Mouse (Mus musculus) heart, adult 18-20 months (tissue): ENCODE results near the gene Clstn3. TPM values are rescaled to one million over a fixed set of nuclear protein-coding genes. Genes with fewer than 3 reads are reported as not detected.
A peak's percentile ranks its signal among the peaks of the same experiment; 100 is the strongest.
"Not testable (repeated sequence)": the region's sequence is repeated elsewhere in the genome, so short reads cannot be mapped to it uniquely, and the experiment has no call there.

Source experiments
- DNase-seq, 2 experiments: peaks; one replicate each; pipeline ENCODE4 v3.0.0; 2021 to 2022; ENCODE audit warnings: mixed read lengths in 1 of 2
- long read RNA-seq, 2 experiments: library from polyadenylated mRNA; stranded (forward); transcript quantifications; one replicate each; pipeline ENCODE4 v2.0.0; 2021
- total RNA-seq, 2 experiments: library from RNA; stranded (reverse); gene quantifications; 2 replicates each; pipeline ENCODE4 v1.2.3; 2021

The Clstn3 gene
- 1 to 10 TPM in 1 of 2 experiments, under 1 TPM in 1; 0.30 to 8.2 TPM for total RNA-seq
- long read RNA-seq, experiment 1, result 0 reads
- long read RNA-seq, experiment 2, partial matches to known transcripts, result 0 of 3 reads
- long read RNA-seq, experiment 2, other reads (novel, unspliced or antisense), result 3 of 3 reads

DNA sequence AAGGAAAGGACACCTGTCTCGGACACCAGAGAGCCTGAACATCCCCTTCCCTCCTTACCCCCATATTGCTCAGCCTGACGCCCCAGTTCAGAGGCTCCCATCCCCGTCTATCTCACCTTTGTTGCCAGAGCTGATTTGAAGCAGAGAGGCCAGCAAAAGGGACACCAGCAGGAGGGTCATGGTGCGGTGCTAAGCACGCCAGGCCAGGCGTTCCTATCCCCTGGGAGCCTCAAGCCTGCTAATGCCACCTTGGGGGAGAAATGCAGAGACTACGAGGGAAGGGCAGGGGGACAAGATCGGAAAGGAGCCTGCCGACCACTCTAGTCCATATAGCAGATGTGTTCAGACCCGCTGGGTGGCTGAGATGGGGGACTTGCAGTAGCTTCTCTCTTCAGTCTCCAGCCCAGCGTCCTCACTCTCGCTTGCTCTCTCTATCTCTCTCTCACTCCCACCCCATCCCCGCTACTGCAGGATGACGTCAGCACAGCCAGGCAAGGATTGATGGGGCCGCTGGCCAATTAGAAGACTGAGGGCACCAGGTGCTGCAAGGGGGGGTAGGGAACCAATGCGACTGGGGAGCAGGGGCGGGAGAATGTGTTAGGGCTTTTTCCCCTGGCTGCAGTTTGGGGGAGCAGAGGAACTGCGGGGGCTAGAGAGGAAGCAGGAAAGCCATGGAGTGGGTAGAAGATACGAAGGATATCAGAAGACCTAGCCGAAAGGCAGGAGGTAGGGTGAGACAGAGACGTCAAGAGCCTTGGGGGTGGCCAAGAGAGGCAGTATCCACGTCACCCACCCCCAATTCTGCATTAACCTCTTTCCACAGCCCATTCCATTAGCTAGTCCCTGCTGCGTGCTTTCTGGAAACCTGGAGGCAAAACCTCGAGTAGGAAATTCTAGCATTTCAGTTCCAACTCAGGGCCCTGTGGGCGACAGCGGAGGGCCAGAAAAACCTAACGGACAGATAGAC is at the start of gene Clstn3:
Gene Clstn3, minus strand, starts transcription at position 490 of the 967 bp plus-strand sequence.
- DNase-seq, result peak; percentile 66 to 71

DNA sequence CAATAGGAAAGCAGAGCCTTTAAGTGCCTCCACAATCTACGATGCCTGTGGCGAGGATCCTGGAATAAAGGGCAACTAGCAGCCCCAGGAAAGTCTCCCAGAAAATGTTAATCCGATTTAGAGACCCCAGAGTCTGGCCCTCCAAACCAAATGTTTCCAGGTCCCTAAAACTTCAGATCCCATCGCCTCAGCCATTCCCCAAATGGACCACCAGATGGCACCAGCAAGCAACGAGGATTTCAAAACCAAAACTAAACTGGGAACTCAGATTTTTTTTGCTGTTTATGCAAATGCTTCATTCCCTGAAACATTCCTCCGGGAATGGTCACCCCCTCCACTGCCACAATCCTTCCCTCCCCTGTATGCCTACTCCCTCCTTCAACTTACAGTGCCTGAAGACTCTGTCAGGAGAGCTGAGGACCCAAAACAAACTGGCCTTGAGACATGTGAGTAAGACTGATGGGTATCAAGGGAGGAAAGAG is 47.8 kb upstream of the Clstn3 start, which contains the start of gene C1ra:
Gene C1ra, plus strand, starts transcription at position 51 of the 482 bp plus-strand sequence.
- peak; percentile 67 to 87 for DNase-seq

DNA sequence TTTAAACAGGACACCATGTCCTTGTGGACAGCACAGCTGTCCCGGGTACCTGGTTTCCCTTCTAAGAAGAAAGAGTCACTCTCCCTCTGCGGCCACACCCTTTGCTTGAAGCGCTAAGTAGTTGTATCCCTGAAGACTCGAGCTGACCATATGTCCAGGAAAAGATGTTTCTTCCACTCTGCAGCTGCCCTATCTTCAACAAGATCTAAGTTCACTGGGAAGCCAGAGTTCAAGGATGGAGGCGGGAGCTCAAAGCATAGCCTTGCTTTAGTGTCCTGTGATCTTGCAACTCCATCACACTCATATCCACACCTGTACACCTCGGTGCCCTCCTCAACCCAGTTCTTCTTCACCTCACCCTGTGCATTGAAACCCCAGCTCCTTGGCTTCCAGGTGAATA is 47.3 kb upstream of the Clstn3 start:
- no peak for DNase-seq

DNA sequence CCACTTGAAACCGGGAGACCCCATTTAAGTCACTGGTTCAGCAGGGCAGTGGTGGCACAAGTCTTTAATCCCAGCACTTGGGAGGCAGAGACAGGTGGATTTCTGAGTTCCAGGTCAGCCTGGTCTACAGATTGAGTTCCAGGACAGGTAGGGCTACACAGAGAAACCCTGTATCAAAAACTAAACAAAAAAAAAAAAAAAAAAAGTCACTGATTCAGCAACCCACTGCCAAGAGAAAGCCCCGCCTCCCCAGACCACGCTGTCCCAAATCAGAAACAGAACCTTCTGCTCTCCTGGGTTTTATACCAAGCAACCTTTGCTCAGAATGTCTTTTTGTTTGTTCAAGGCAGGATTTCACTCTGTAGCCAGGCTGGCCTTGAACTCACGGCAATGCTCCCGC is 44.6 kb upstream of the Clstn3 start:
- DNase-seq, result not testable (repeated sequence)

DNA sequence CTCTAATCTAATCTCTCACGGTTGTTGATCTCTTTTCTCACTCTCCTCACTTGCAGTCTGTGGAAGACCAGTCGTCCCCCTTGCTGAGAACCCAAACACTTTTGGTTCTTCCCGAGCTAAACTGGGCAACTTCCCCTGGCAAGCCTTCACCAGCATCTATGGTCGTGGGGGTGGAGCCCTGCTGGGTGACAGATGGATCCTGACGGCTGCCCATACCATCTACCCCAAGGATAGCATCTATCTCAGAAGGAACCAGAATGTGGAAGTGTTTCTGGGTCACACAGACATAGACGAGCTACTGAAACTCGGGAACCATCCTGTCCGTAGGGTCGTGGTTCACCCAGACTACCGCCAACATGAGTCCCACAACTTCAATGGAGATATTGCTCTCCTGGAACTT is 43.7 kb upstream of the Clstn3 start:
- no peak for DNase-seq

DNA sequence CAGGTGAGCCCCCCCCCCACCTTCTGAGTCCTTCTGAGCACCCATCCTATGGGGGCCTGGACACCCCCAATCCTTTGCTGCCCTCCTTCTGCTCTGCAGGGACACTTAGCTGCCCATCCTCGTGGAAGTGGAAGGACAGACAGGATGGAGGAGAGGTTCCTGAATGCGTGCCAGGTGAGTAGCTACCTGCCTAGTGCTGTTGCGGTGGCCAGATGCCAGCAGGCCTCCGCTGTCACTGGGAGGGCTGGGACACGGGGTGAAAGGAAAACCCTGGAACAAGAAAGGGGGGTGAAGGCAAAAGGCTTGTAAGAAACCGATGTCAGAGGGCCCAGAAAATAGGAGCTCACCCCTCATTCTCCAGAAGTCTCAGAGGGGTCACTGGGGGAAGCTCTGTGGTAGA is 42.4 kb upstream of the Clstn3 start:
- no peak for DNase-seq

DNA sequence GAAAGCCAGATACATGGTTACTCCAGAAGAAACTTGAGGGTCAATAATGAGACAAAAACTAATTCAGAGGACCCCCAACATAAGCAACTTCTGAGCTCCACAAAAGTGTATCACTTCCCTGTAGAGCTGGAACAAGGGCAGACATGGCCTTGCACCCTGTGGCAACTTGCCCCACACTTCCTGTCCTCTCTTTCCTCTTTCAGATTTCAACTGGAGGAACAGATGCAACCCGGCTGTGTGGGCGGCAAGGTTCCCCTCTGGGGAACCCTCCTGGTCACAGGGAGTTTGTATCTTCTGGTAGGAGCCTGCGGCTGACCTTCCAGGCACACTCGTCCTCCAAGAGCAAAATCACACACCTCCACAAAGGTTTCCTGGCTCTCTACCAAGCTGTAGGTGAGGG is 40.4 kb upstream of the Clstn3 start:
- peak; percentile 22 to 62 for DNase-seq

DNA sequence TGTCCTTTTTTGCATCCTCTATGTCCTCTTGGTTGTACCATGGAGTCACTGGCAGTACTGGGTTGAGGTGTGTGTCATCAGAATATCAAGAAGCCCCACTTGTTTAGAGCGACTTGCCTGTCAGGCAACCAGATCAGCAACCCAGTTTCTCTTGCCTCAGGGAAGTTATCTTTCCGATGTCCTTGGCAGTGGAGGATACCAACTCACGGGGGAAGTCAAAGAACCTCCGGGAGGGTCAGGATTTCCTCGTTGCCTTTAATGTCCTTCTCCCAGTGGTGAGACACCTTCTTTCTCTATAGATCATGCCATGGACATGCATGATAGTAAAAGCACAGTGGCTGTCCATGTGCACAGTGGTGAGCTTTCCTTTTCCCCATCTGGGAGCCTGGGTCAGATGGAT is 37.4 kb upstream of the Clstn3 start:
- no peak for DNase-seq

DNA sequence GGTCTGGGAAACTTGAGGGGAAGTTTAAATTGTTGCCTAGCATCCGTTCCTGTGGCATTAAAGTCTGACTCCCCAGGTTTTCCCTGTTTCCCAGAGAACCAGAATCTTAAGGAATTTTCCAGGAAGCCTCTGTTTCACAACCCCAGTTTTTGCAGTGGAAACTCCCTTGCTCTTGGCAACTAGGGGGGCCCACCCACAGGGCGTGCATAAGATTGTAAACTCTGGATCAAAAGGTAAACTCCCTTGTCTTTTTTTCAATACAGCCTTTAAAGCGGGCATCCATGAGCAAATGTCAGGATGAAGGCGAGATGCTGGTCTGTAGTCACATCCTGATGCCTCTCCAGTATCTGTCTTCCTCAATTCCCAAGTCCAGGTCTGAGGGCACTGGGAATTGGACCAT is 36.9 kb upstream of the Clstn3 start:
- peak; percentile 38 to 43 for DNase-seq

DNA sequence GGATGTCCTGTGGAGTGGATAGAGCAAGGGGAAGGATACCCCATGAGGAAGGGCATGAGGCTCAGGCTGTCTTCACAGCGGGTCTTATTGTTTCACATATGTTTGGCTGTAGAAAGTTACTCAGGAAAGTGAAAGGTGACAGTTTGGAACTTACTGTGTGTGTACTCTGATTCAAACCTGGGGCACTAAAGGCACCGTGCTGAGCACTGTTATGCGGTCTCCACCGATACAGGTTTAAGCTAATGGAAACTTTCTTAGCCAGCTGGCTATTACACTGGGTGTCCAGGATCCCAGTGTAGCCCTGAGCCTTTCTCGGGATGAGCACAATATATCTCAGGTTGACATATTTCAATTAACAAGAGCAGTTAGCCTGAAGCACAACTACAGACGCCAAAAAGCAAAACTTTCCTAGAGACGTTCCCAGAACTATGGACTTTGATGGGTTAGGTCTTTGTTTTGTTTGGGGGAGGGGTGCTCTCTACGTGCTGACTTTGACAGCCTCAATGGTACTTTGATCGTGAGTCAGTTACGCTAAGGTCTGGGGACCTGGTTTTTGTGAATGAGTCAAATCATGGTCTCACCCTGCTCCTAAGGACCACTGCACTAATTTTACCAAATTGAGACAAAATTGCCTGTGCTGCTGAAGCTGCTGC is 35.4 kb upstream of the Clstn3 start:
- no peak for DNase-seq

DNA sequence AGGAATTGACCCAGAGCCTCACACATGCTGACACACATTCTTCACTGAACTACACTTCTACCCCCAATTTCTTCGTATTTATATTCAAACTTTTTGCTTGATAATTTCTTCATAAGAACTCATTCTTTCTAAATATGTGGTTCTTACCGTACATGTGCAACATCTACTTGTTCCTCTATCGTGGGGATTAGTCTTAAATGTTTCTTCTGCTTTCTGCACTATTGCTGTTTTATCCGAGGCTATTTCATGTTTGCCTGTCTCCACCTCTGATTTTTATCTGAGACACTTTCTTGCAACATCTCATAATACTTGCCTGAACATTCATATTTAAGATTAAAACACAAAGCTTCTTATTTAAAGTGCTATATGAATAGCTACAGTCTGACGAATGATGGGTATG is 31.5 kb upstream of the Clstn3 start:
- DNase-seq, result no peak

DNA sequence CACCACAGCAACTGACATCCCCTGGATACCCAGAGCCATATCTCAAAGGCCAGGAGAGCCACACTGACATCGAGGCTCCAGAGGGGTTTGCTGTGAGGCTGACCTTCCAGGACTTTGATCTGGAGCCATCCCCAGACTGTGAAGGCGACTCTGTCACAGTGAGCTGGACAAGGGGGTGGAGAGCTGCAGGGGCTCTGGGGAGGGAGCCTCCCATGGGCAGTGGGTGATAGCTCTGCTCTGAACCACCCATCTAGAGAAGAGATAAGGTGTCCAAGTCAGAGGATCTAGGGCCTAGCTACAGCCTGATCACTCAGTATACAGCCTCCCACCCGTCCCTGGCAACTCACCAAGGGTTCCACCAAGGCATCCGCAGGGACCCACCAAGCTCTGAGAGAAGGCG is 29.3 kb upstream of the Clstn3 start:
- DNase-seq, result peak; percentile 36 to 37

DNA sequence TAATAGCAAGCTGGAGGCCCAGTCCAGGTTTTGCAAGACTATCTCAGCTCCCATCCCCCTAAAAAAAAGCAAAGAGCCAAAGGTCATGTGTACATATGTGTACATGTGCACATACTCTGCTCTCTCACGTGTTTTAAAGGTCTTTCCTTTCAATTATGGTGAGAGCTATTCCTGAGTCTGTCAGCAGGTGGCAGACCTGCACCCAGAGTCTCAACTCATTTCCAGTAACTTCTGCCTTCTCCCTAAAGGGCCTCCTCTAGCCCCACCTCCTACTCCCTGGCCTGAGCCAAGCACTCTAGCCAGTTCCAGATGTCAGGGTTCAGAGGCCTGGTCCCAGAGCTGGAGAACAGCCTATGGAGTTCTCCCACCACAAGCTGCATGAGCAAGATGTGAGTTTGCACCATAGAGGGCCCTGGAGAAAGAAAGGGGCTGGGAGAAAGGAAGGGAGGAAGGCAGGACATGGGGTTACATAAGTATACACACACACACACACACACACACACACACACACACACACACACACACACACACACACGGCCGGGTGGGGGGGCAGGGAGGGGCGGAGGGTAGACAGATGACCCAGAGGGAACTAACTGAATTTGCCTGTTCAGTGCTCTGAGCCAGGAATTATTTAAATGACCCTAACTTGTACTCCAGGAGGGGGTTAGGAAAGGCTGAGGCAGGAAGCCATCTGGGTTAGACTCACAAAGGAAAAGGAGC is 28.4 kb upstream of the Clstn3 start, which contains the start of gene C1rl:
Gene C1rl, plus strand, starts transcription at position 272 of the 720 bp plus-strand sequence.
- peak; percentile 92 to 94 for DNase-seq

DNA sequence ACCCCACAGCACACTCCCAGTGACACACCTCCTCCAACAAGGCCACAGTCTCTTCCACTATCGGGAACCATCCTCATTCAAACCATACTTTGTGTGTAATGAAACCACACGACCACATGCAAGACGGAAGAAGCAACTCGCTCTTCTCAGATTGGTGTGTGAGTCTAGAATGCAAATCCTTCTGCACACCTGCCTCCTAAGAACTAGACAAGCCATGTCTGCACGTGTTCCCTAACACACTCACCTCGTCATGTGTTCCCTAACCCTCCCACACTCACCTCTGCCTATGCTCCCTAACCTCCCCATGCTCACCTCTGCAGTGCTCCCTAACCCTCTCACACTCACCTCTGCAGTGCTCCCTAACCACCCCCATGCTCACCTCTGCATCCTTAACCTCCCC is 26.8 kb upstream of the Clstn3 start:
- DNase-seq, result no peak

DNA sequence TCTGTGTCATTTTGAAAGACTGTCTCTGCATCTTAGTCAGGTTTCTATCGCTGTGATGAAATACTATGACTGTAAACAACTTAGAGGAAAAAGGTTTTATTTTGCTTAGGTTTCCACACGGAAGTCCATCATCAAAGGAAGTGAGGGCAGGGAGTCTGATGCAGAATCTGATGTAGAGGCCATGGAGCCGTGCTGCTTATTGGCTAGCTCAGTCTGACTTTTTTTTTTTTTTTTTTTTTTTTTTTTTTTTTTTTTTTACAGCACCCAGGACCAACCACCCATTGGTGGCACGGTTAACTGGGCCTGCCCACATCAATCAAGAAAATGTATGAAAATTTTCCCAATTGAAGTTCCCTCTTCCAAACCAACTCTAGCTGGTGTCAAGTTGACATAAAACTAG is 24.4 kb upstream of the Clstn3 start:
- DNase-seq, result no peak

DNA sequence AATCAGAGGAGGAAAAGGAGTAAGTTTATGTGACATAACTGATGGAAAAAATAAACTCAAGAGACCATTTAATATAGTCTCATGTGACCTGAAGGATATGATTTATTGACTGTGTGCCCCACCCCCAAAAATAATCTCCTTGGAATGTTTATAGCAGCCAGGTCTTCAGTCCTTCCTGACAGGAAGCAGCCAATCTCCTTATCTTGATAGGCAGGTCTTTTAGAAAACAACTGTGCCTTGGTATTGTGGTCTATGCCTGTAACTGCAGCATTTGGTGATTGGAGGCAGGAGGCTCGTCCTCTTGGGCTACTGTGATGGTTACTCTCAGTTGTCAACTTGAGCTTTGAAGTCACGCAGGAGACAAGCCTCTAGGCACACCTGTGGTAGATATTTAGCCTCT is 22.9 kb upstream of the Clstn3 start:
- DNase-seq, result no peak

DNA sequence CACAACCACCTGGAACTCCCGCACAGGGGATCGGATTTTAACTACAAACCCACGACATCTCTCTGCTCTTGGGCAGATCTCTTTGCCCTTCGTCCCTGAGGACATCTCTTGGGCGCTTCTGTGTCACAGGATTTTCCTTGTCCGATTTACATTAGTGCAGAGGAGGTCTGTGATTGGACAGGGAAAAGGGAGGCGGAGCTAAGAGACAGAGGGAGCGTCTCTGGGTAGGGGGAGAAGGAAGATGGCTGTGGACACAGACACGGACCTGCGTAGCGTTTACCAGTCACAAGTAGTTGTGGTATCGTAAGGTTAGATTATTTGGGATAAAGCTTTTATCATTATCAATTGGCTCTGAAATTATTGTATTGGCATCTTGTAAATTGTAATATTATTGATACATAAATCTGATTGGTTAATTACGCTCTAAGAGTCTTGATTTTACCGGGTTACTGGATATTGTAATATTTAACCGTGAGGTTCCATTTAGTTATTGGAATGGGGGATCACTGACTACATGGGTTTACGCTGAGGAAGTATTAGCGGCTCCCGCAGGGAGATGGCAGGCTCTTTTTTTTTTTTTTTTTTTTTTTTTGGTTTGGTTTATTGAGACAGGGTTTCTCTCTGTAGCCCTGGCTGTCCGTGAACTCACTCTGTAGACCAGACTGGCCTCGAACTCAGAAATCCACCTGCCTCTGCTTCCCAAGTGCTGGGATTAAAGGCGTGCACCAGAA is 21.0 kb upstream of the Clstn3 start:
- no peak for DNase-seq

DNA sequence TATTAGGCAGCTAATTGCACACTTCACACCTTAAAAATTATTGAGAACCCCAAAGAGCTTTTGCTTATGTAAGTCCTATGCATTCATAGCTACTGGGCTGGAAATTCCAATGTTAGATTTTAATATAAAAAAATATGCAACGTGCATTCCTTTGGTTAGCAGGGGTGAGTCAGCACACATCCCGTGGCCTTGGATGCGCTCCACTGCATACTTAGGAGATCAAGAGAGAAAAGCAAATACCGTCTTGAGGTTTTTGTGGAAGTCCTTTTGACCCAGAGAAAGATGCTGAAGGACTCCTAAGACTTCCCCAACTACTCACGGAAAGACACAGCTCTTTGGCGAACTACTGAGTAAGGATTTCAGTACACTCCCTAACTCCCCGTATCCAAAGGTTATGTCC is 20.3 kb upstream of the Clstn3 start:
- no peak for DNase-seq

DNA sequence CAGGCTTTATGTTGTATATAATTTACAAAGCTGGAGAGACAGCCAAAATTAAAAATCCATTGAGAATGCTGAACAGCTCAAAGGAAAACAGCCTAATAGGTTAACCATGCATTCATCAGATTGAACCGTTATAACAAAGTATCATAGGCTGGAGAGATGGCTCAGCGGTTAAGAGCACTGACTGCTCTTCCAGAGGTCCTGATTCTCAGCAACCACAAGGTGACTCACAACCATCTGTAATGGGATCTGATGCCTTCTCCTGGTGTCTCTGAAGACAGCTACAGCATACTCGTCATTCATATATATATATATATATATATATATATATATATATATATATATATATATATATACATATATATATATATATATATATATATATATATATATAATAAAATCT is 19.2 kb upstream of the Clstn3 start:
- DNase-seq, result not testable (repeated sequence)

DNA sequence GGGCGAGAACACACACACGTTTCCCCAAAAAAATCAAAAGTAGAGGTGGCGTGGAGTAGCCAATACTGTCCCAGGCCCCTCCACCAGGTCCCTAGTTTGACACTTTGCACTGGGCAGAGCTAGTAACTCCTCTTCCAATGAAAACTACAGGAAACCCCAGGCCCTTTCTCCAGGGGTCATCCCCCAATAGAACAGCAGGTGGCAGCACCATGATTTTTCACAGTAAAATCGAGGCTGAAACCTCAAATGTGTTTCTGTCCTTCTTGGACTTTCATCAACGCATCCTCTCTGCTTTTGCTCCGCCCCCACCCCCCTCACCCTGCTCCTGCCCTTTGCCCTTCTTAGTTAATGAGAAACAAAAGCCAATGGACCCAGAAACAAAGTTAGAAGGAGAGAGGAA is 17.0 kb upstream of the Clstn3 start:
- peak; percentile 45 to 78 for DNase-seq

DNA sequence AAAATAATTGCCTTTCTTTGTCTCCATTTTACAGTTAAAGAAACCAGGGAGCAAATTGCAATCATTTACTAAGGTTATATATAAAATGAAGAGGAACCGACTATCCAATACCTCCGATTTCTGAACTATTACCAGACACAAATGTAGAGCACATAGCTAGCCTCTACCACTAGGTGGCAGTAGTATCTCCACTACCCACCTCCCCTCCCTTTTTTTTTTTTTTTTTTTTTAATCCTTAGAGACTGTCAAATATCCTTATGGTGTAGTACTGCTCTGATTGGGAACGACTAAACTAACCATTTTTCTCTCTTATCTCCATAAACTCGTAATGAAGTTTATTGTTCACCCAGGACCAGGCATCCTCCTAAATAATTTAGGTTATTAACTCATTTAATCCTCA is 15.7 kb upstream of the Clstn3 start:
- peak in 1 of 2 experiments; percentile 29 for DNase-seq

DNA sequence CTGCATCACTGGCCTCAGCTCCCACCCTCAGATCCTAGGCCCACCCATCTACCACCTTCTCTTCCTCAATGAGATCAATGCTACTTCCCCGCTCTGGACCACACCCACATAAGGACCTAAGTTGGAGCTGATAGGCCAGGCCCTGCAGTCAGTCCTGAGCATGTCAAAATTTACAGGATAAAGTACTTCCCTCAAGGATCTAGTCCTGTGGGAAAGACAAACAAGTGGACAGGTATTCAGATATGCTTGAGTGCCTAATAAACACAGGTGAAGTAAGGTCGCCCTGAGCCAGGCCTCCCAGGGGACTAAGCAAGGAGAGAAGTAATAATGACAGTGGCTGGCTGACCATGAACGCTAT is 15.0 kb upstream of the Clstn3 start:
- no peak for DNase-seq
